Mouse (Mus musculus) bone marrow macrophage, adult 2 months (primary cell): ENCODE measurements around the gene 1700012B09Rik.

Experiments
- CTCF ChIP-seq: IDR thresholded peaks from 2 replicates; pipeline ENCODE4 v1.5.1; 2012; ENCODE audit warnings: low read depth, mild to moderate bottlenecking, low read length, moderate library complexity
- POLR2A ChIP-seq: IDR thresholded peaks from 2 replicates; pipeline ENCODE4 v1.6.1; 2012; ENCODE audit warnings: mild to moderate bottlenecking, low read depth, low read length, borderline replicate concordance

GRCm38 (mm10) chr9:14805714-14806113, 34.9 kb upstream of the 1700012B09Rik start:
- TF ChIP-seq CTCF (no peak), POLR2A (no peak)
